Mouse (Mus musculus): Measurements from ENCODE around the gene Nrp1.

Gene Nrp1

DNA sequence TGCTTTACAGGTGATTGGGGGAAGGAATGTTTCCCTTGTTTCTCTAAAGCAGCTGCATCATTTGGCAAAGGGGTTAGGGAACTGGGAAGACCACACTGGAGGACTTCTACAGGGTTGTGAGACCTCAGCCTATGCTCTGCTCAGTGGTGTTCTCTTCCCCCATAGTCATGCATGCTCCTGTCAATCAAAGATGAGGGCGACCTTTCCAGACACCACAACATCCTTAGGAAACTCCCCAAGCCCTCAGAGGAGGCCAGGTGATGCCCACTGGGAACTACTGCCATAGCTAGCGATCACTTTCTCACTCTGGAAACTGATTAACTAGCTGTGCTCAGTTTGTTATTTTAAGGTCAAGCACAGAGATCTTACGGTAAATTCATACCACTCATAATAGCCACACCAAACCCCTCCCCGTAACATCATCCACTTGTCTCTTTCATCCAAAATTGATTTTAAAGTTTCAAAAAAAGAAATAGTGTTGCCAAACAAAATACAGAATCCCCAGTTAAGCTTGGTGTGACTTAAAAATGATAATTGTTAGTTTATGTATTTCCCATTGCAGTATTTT is 105.7 kb downstream of the Nrp1 start:
- in situ Hi-C loops (cut with MboI) = no loop called here

DNA sequence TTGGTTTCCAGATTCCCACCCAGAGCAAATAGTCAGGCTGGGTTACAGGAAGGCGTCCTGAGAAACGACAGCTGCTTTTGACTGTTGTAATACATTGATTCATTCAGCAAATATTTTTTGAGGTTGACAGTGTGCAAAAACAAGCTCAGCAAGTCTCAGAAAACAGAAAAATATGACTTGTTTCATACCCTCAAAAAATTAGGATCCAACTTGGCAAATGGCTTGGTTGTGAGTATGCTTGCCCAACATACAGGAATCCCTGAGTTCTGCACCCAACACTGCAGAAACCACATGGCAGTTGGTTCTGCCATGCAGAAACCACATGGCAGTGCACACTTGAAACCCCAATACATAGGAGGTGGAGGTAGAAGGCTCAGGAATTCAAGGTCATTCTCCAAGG is 107.1 kb downstream of the Nrp1 start:
- in situ Hi-C loops (cut with MboI) = no loop called here

DNA sequence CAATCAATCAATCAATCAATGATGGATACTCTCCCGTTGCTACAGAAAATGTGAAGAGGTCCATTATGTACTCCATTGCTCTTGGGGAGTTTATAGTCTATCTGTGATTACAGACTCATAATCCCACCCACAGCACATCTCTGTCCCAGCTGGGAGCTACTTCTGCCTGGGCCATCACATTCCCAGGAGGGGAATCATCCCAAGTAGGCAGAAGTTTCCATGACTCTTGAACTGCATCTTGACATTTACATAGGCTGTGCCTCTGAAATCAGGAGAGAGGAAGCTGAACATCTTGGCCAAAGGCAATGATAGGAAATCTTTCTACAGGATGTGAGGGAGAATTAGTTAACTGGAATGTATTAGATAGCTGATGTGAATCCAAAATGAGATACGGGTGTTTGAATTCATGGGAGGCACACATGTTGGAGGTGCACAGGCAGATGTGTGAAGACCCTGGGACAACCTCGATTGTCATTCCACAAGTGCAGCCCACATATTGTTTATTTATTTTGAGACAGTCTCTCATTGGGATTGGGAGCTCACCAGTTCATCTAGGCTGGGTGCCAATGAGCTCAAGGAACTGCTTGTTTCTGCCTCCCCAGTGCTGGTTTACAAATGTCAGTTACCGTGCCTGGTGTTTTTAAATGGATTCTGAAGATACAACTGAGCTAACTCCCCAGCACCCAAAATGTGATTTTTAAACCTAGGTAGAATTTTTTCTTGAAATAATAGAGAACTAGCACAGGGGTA is 108.5 kb downstream of the Nrp1 start:
- in situ Hi-C loops (cut with MboI) = no loop called here

- in situ Hi-C loops (cut with MboI) = no loop called here
Observed at GRCm38 (mm10) chr8:128470097-128470496, 111.7 kb downstream of the Nrp1 start.

DNA sequence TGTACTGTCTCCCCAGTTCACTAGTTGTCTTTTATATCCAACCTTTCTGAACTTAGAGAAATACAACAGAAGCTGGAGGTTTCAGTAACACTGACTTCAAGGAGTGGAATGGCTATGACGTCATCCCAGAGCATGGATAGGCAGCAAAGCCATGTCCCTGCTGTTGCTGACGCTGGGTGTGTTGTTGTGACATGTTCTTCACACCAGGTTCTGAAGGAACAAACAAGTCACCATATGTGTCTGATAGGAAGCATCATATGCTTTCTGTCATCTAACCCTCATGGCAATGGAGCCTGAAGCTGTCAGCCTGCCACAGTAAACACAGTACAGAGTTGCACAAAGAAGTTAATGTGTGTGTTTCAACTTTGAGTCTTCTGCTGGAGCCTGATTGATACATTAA is 112.8 kb downstream of the Nrp1 start:
- in situ Hi-C loops (cut with MboI) = no loop called here

GRCm38 (mm10) chr8:128472871-128473270 is 114.5 kb downstream of the Nrp1 start:
- in situ Hi-C loops (cut with MboI) = no loop called here

GRCm38 (mm10) chr8:128473456-128474239 is 115.2 kb downstream of the Nrp1 start:
- in situ Hi-C loops (cut with MboI) = no loop called here

DNA sequence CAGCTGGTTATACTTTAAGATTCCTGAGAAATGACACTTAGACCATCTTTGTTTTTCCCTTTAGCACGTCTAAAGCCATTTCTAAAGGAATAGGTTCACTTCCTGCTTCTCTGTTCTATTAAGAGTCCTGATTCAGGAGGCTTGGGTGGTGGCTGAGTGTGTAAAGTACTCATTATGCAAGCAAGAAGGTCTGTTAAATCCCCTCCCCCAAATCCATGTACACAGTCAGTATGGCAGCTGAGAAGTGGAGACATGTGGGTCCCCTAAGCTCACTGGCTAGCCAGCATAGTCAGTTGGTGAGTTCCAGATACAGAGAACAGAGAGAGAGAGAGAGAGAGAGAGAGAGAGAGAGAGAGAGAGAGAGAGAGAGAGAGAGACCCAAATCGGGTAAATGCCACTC is 116.2 kb downstream of the Nrp1 start:
- in situ Hi-C loops (cut with MboI) = no loop called here

DNA sequence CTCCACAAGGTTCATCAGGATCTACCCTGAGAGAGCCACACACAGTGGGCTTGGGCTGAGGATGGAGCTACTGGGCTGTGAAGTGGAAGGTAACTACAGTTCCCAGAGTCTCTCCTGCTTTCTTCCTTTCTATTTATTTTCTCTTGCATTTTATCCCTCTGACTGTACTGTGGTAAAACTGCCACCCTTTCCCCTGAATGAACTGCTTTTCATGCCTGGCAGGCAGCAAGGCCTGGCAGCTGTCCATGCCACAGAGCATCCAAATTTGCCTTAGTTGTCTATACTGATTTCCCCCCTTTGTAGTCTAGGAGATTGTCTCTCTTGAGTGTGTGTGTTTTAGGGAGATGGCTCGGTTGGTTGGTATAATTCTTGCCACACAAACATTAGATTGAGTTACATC is 117.8 kb downstream of the Nrp1 start:
- in situ Hi-C loops (cut with MboI) = no loop called here

GRCm38 (mm10) chr8:128478017-128478416 is 119.6 kb downstream of the Nrp1 start:
- in situ Hi-C loops (cut with MboI) = no loop called here

DNA sequence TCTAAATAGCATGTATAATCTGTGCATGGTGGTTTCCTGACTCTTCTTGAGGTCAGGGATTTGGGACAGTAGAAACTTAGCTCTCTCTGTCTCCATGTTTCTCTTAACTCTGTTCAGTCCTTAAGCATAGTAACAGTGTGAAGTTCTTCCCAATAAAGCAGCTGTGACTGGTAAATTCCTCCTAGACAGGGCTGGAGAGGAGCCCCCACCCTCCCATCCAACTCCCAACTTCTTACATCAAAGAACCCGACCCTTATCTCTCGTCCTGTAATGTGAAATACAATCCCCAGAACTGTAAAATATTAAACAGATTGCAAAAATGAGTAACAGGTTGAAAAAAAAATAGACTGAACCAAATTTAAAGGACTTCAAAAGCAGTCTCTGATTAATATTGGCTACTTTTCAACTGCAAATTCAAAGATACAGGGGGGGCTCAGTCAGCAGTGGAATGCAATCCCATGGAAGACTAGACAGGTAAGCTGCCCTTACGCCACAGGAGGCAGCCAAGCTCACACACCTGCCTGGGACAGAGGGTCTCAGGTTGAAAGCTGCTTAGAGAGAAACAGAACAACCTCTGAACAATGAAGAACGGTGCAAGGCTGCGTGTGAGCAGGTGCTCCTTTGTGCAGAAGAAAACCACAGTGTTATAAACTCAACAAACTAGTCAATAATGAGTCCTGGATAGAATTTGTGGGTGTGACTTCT is 121.1 kb downstream of the Nrp1 start:
- in situ Hi-C loops (cut with MboI) = no loop called here

DNA sequence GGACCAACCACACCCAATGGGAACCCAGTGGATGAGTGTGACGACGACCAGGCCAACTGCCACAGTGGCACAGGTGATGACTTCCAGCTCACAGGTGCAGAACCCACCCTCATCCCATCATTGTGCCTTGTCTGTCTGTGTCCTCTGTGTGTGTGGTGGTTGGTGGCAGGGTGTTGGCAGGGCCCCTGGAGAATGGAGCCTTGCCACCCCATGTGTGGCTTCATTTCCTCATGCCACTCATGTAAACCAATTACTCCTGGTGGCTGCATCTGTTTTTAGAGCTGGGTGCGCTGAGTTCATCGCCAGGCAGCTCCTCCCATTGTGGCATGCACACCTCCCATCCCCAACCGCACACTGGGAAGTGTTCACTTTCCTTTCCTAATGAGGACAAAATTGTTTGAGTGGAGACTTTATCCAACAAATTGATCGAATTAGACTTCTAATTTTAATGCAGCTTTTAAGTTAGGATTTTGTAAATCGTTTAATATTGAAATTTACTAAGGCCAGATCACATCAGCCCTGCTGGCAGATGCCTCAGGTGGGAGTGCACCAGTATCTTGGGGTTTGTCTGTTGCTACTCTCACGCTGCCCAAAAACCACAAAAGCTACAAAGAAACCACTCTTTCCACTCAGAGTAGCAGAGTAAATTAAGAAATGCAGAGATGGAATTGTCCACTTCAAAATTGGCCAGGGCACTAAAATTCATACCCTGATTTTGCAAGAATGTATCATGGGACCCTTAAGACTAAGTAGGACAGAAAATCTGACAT is 122.7 kb downstream of the Nrp1 start:
- in situ Hi-C loops (cut with MboI) = no loop called here

DNA sequence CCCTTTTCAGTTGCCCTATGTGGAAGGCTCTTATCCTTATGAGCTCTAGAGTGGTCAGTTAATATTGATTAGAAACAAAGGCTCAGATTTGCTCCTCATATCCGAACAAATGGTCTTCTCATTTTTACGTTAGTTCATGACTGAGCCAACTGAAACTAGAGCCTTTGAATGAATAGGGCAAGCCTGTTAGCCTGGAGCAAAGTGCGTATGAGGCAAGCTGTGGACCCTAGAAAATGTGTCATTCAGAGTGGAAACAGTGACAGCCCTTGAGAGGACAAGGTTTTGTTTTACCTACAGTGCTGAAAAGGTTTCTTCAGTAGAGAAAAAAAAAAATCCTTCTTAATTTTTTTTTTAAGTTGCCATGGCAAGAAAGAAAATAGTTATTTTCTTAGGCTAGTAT is 124.9 kb downstream of the Nrp1 start:
- in situ Hi-C loops (cut with MboI) = no loop called here

- in situ Hi-C loops (cut with MboI) = no loop called here
Observed at GRCm38 (mm10) chr8:128484720-128485124, 126.3 kb downstream of the Nrp1 start.

GRCm38 (mm10) chr8:128486043-128486442 is 127.6 kb downstream of the Nrp1 start:
- in situ Hi-C loops (cut with MboI) = no loop called here

DNA sequence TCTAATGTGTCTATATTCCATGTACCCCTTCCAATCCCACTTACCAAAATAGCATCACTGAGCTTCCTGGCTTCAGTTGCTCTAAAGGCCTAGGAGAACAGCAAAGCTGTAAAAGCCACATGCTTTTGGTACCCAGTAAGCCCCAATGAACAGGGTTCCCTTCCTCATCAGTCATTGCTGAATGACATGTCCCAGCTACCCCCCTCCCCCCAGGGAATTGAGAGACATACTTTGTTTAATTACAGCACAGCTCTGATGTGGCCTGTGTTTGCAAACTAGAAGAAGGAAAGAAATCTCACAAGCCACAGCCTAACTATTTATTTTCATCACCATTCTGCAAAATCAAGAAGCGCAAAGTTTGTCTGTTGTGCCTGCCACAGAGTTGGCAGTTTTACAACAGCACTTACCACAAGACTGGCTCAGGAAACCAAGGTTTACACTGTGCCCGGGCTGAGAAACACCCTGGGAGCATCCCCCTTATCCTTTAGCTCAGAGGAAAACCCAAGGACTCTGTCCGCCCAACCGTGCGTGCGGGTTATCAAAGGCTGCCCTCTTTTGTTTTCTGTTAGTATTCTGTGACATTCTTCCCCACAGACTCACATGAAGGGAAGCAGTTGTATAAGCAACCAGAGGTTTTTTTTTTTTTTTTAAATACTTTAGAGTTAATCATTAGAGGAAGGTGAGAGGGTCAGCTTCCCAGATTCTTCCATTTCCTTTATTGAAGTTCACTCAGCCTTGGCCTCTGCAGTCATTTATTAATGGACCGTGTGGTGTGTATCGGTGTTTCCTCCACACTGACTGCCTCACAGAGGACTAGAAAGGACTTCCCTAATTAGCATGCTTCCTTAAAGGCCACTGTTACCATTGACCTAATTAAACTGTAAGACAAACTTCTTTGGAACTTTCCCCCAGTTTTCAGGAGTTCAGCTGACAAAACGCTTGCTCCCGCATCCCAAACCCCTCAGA is 129.8 kb downstream of the Nrp1 start:
- in situ Hi-C loops (cut with MboI) = no loop called here

GRCm38 (mm10) chr8:128489351-128489750 is 130.9 kb downstream of the Nrp1 start:
- in situ Hi-C loops (cut with MboI) = no loop called here

DNA sequence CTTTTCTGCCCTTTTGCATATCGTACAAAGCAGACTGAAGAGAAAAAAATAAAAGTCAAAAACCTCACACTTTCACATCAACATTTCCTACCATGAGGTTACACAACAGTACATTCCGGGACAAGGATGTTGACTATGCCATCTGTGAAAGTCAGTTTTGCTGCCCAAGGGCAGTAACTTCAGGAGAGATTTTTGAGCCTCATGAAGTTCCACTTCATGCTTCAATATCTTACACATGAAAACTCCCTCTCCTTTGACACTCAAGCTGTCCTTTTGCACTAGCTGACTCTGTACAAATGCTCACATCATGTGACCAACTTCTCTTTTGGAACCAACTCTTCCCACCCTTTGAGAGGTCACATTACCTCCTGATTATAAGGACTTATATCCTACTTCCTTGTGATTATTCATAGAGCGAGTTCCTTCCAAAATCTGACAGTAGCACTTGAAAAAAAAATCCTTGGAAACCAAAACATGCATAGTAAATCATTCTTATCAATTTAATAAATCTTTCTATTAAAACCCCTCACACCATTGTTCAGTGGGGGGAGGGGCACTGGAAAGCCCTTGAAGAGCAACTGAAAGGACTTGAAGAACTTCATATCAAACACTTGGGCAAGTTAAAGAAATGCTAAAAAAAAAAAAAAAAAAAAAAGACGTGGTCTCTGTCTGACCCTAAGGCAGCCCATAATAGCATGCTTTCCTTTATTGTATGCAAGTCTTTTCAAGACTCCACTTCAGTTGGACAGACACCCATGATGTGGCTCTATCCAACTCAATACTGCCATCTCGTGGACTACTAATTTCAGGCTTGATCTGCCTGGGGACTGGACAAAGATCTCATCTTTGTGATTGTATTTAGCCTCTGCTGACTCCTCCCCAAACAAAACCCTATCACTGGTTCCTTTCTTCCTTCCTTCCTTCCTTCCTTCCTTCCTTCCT is 133.0 kb downstream of the Nrp1 start:
- in situ Hi-C loops (cut with MboI) = no loop called here

DNA sequence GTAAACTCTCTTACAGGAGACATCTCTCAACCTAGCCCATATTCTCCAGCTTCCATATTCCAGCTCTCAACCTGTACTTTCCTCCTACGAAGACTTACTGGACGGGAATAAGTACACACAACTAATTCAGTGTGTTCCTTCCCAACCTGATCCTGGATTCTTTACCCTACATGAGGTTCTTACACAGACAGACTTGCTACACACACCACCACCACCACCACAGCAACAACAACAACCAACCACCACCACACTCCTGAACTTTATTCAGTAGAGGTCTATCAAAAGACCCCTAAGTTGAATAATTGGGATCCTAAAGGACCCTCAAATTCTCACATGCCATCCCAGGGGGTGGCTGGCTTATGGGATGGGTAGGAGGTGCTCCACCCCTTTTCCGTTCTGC is 135.4 kb downstream of the Nrp1 start:
- in situ Hi-C loops (cut with MboI) = no loop called here
